Mouse (Mus musculus) forebrain, embryonic 16.5 days (tissue): ENCODE results near the gene Epha6. TPM values are rescaled to one million over a fixed set of nuclear protein-coding genes. Genes with fewer than 3 reads are reported as not detected.
"Not testable (repeated sequence)": the region's sequence is repeated elsewhere in the genome, so short reads cannot be mapped to it uniquely, and the experiment has no call there.

Experiments used
- ATAC-seq: fragments of 200-750 bp; cut with Nextera tagmentation; 2 replicates; pipeline ENCODE4 v1.8.0; 2017; ENCODE audit warnings: mild to moderate bottlenecking, moderate library complexity
- H3K27ac ChIP-seq: fragments of 300-500 bp; sonication (generic); 2 replicates; pipeline ENCODE4 v1.5.1; 2014; ENCODE audit warnings: low read length, control low read depth
- H3K27me3 ChIP-seq: fragments of 300-500 bp; sonication (generic); replicated peaks from 2 replicates; pipeline ENCODE4 v1.6.1; 2014; ENCODE audit warnings: low read length; ENCODE audit not compliant: control insufficient read depth, insufficient read depth
- H3K36me3 ChIP-seq: fragments of 300-500 bp; sonication (generic); 2 replicates; pipeline ENCODE4 v1.6.1; 2014; ENCODE audit not compliant: control insufficient read depth, insufficient read depth
- H3K4me1 ChIP-seq: fragments of 300-500 bp; sonication (generic); replicated peaks from 2 replicates; pipeline ENCODE4 v1.6.1; 2014; ENCODE audit warnings: low read length; ENCODE audit not compliant: control insufficient read depth, insufficient read depth
- H3K4me2 ChIP-seq: fragments of 300-500 bp; sonication (generic); 2 replicates; pipeline ENCODE4 v1.6.1; 2014; ENCODE audit warnings: mild to moderate bottlenecking, low read length, control low read depth
- H3K4me3 ChIP-seq: fragments of 300-500 bp; sonication (generic); replicated peaks from 2 replicates; pipeline ENCODE4 v1.5.1; 2014; ENCODE audit warnings: mild to moderate bottlenecking, low read length, control low read depth
- H3K9ac ChIP-seq: fragments of 300-500 bp; sonication (generic); replicated peaks from 2 replicates; pipeline ENCODE4 v1.6.1; 2014; ENCODE audit warnings: low read depth, low read length, control low read depth
- H3K9me3 ChIP-seq: fragments of 300-500 bp; sonication (generic); 2 replicates; pipeline ENCODE4 v1.6.1; 2016; ENCODE audit warnings: low read length; ENCODE audit not compliant: control insufficient read depth
- WGBS: fragments of 180-500 bp; shearing (Covaris S2); extraction: QIAGEN DNeasy Blood & Tissue Kit; methylation state at CpG from one replicate; pipeline ENCODE4 v1.1.7; 2014; 5-methylcytosine and 5-hydroxymethylcytosine counted together
- polyA plus RNA-seq: library from polyadenylated mRNA; unstranded; fragments of >200 nt; fragmentation: Nextera tagmentation; extraction: Ambion mirVana; gene quantifications from 2 replicates; pipeline ENCODE4 v1.2.1, GENCODE M21; 2015

Epha6 gene
- polyA plus RNA-seq, 1 experiment from 2014 or later: 5.5 TPM

DNA sequence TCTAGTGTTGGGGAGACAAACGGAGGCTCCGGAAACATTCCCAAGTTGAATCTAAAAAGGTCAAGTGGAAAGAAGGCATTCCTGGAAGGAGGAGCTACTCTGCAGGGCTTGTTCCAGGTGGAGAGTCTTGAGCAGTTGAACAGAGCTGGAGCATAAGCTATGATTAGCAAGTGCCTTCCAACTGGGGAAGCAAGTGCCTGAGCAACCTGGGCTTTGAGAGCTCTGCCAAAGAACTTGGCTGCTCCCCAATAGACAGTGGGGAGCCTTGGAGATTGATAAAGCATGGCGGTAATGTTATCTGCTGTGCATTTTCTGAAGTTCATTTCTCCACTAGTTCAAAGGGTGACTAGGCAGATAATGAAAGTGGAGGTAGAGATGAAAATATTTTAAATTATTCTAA, 733.5 kb downstream of the Epha6 start:
- Histone ChIP-seq H3K36me3 (no peaks in the 10 kb centered on the region), H3K4me2 (no peak overlapping the region), H3K9ac (no peak overlapping the region), H3K27me3 (no peaks in the 10 kb centered on the region), H3K4me3 (no peak overlapping the region), H3K4me1 (no peaks in the 10 kb centered on the region), H3K27ac (no peak overlapping the region), H3K9me3 (no peaks in the 10 kb centered on the region)
- ATAC-seq: no peak
- WGBS: 87% methylated on average over 3 of the region's 3 CpGs

DNA sequence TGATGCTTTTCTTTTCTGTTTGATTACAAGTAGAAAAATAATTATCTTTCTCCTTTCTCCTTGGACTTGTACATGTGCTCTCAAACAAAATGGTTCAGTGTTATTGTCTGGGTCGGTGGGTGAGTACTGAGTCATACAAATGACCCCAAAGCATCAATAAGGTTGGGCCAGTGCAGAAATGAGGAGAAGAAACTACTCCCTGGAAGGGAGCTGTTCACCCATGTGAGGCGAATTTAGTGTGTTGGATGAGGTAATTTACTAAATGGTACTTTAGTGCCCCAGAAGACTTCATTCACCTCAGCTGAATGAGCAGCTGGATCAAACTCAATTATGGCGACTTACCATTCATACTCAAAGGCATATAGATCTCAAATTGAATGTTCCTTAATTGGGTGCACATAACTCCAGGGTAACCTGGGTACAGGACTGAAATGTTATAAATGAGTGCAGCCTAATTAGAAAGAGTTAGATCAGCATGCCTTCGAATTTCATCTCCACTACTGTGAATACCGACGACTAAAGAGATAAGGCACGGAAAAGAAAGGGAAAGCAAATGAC, 751.1 kb downstream of the Epha6 start:
- Histone ChIP-seq H3K4me2 (no peak overlapping the region), H3K4me3 (no peak overlapping the region), H3K4me1 (peaks cover 2% of the 10 kb centered on the region; the same call in 1 of the 2 replicates), H3K9me3 (no peaks in the 10 kb centered on the region), H3K36me3 (no peaks in the 10 kb centered on the region), H3K27ac (no peak overlapping the region), H3K9ac (no peak overlapping the region), H3K27me3 (no peaks in the 10 kb centered on the region)
- ATAC-seq: peak; percentile 93
- 6% methylated on average over 7 of the region's 7 CpGs for WGBS

DNA sequence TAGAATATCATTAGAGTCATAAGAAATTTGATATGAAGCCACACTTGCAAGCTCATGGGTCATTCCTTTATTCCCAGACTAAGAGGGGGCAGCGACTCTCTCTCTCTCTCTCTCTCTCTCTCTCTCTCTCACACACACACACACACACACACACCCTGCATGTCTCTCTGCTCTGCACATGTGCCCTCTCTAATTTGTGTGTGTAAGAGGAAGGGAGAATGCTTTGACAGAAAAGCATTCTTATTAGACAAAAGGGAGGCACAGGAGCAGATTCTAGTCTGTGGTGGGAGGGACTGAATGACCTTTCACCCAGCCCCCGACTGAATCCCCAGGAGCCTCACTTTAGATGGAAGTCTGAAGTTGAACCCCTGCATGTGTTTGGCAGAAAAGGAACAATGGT, 752.6 kb downstream of the Epha6 start:
- H3K9me3 ChIP-seq: no peaks in the 10 kb centered on the region
- H3K9ac ChIP-seq: no peak overlapping the region
- H3K4me3 ChIP-seq: no peak overlapping the region
- H3K4me2 ChIP-seq: no peak overlapping the region
- H3K27ac ChIP-seq: no peak overlapping the region
- H3K4me1 ChIP-seq: peaks cover 2% of the 10 kb centered on the region; the same call in 1 of the 2 replicates
- no peak for ATAC-seq
- H3K27me3 ChIP-seq: no peaks in the 10 kb centered on the region
- no peaks in the 10 kb centered on the region for H3K36me3 ChIP-seq
- WGBS: 11% methylated on average over 2 of the region's 2 CpGs

DNA sequence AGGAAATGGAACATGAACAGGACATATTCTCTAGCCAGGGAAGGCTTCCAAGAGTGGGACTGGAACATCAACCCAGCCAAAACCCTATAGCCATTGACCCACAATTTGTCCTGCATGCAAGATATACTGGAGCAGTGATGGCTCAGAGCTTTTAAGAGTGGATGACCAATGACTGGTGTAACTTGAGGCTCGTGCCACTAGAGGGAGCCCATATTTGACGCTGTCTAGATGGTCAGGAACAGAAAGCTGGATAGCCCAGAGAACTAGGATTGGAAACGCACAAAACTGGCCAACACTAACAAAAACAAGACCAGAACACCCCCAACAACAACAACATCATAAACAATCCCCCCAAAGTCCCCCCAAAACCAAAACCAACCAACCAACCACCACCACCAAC, 758.8 kb downstream of the Epha6 start:
- 16% methylated on average over 3 of the region's 3 CpGs for WGBS
- Histone ChIP-seq H3K4me2 (no peak overlapping the region), H3K4me3 (no peak overlapping the region), H3K4me1 (no peaks in the 10 kb centered on the region), H3K9ac (no peak overlapping the region), H3K27ac (no peak overlapping the region), H3K9me3 (no peaks in the 10 kb centered on the region), H3K36me3 (no peaks in the 10 kb centered on the region), H3K27me3 (no peaks in the 10 kb centered on the region)
- ATAC-seq: no peak

DNA sequence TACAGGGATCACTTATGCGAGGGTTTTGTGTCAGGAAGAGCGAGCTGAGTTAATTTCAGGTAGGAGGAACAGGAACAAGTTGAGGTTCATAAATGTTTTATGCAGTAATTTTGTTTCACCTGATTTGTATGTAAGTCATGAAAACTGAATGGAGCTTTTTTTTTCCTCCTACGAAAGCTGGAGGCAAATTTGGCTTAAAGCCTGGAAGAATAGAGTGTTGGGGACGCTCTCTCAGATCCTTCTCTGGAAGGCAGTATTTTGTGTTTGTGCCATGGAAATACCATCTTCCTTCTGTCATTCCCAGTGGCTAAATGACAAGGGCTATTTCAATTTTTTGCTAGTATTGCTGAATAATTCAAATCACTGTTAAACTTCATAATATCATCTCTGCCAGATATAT, 768.6 kb downstream of the Epha6 start:
- no peaks in the 10 kb centered on the region for H3K27me3 ChIP-seq
- H3K9ac ChIP-seq: no peak overlapping the region
- H3K9me3 ChIP-seq: no peaks in the 10 kb centered on the region
- H3K4me1 ChIP-seq: no peaks in the 10 kb centered on the region
- no peak overlapping the region for H3K4me3 ChIP-seq
- no peaks in the 10 kb centered on the region for H3K36me3 ChIP-seq
- no peak overlapping the region for H3K27ac ChIP-seq
- no peak overlapping the region for H3K4me2 ChIP-seq
- ATAC-seq: no peak
- WGBS: 50% methylated on average over 4 of the region's 4 CpGs

DNA sequence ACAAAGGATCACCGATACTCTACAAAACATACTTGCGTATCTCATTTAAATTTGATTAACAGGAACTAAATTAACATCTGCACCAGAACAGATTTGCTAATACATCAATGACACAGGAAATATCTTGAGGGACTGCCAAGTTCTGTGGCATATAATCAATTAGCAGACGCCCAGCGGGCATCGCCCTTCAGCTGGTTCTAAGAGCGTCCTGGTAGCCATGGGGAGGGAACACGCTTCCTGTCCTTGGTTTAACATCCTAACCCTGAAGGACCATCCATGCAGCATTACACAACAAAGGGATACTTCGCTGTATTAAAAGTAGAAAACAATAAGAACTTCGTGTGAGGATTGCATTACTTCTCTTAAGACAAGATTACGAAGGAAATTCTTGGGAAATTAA, 769.0 kb downstream of the Epha6 start:
- WGBS: 74% methylated on average over 10 of the region's 10 CpGs
- Histone ChIP-seq H3K27me3 (no peaks in the 10 kb centered on the region), H3K4me1 (no peaks in the 10 kb centered on the region), H3K27ac (no peak overlapping the region), H3K36me3 (no peaks in the 10 kb centered on the region), H3K4me2 (no peak overlapping the region), H3K9ac (no peak overlapping the region), H3K9me3 (no peaks in the 10 kb centered on the region), H3K4me3 (no peak overlapping the region)
- no peak for ATAC-seq

DNA sequence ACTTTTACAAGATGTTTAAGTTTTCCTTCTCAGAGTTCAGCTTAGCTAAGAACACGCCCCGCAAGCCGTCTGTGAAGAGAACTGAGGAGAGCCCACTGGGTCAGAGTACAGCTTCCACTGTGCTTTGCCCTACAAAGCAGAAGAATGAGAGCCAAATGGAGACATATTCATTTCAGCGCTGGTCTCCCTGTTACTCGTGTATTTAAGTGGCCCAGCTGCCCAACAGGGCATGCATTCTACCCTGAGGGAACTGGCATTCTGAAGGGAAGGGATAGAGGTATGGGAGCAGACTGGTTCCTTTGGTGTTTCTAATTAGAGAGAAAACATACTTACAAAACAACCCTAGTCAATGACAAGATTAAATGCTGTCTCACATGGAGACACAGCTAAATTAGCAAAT, 772.9 kb downstream of the Epha6 start:
- H3K36me3 ChIP-seq: no peaks in the 10 kb centered on the region
- no peaks in the 10 kb centered on the region for H3K27me3 ChIP-seq
- no peak overlapping the region for H3K4me2 ChIP-seq
- no peak overlapping the region for H3K27ac ChIP-seq
- peak; percentile 67 for ATAC-seq
- H3K4me3 ChIP-seq: no peak overlapping the region
- no peaks in the 10 kb centered on the region for H3K9me3 ChIP-seq
- 29% methylated on average over 5 of the region's 5 CpGs for WGBS
- H3K4me1 ChIP-seq: no peaks in the 10 kb centered on the region
- no peak overlapping the region for H3K9ac ChIP-seq

DNA sequence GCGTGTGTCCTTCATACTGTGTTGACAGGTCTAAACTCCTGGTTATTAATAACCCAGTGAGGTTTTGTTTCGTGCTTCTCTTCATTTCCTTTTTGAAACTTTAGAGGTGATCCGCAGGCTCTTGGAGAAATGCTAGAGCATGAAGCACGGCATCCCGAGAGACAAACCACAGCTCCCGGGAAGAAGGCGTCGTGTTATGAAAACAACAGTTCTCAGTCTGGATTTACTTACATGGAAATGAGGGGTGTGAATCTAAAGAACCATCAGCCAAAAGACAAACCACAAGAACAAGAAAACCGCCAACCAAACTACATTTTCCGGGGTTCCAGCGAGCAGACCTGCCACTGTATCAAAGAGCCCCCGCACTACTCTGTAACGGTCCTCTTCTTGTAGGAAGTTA, 775.7 kb downstream of the Epha6 start:
- Histone ChIP-seq H3K27me3 (no peaks in the 10 kb centered on the region), H3K4me1 (no peaks in the 10 kb centered on the region), H3K4me3 (no peak overlapping the region), H3K9me3 (no peaks in the 10 kb centered on the region), H3K27ac (no peak overlapping the region), H3K4me2 (no peak overlapping the region), H3K36me3 (no peaks in the 10 kb centered on the region), H3K9ac (no peak overlapping the region)
- 93% methylated on average over 13 of the region's 13 CpGs for WGBS
- no peak for ATAC-seq

DNA sequence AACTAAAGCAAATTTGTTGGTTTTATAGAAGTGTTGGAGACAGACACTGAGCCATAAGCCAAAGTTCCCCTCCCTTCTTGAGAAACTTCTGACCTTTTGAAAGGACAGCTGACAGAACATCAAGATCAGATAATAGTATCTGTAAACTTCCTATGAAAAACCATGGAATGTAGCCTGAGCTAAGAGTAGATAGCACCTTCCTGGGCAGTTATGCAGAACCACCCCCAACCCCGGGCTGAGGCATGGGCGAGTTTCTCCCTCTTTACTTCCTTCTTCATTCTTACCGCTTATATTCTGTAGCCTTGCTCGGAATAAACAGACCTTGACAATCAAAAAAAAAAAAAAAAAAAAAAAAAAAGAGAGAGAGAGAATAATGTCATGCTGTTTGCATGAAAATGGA, 805.5 kb downstream of the Epha6 start:
- ATAC-seq, H3K9me3 ChIP-seq, H3K9ac ChIP-seq, H3K27ac ChIP-seq, H3K27me3 ChIP-seq, H3K4me2 ChIP-seq, H3K36me3 ChIP-seq, H3K4me1 ChIP-seq, H3K4me3 ChIP-seq: not testable (repeated sequence)
- WGBS: 87% methylated on average over 4 of the region's 4 CpGs

DNA sequence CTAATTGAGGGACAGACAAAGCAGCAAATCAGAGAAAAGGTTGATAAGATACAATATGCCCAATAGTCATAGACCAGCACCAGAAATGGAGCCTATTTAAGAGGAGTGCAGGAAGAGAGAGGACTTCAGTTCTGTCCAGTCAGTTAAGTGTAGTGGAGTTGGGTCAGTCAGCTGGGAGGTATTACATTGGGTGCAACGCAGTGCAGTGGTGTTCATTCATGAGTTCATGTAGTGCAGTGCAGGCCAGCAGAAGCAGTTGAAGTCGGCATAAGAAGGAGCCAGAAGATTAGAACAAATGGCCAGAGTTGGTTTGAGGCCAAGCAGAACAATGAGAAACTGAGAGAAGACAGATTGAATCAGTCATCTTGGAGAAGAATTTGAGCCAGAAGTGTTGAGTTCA, 833.0 kb downstream of the Epha6 start:
- WGBS: 86% methylated on average over 2 of the region's 2 CpGs
- no peaks in the 10 kb centered on the region for H3K9me3 ChIP-seq
- no peak overlapping the region for H3K4me3 ChIP-seq
- no peaks in the 10 kb centered on the region for H3K27me3 ChIP-seq
- no peaks in the 10 kb centered on the region for H3K36me3 ChIP-seq
- ATAC-seq: no peak
- H3K4me2 ChIP-seq: no peak overlapping the region
- no peak overlapping the region for H3K27ac ChIP-seq
- no peak overlapping the region for H3K9ac ChIP-seq
- no peaks in the 10 kb centered on the region for H3K4me1 ChIP-seq
